Mouse (Mus musculus) lung, postnatal 0 days (tissue): ENCODE measurements at regions not wholly inside any gene's neighbourhood (a gene's known extent, or its start where the extent isn't known, plus 50 kb on each side); places are given as distances from the start of the nearest gene placed in this dataset.

Experiments
- CTCF ChIP-seq: IDR thresholded peaks from 2 replicates; pipeline ENCODE4 v1.5.1; 2016; ENCODE audit warnings: antibody characterized with exemption, mild to moderate bottlenecking
- EP300 ChIP-seq: IDR thresholded peaks from 2 replicates; pipeline ENCODE4 v1.6.1; 2016; ENCODE audit warnings: antibody characterized with exemption, mild to moderate bottlenecking, control low read depth

- TF ChIP-seq CTCF (no peak), EP300 (no peak)
These were observed 64.6 kb upstream of the Rmdn2 start for GRCm38 (mm10) chr17:79547075-79547474.
